Mouse (Mus musculus) gastrocnemius, postnatal 36 days (tissue): ENCODE results near the gene Tmod4. TPM values are rescaled to one million over a fixed set of nuclear protein-coding genes. Genes with fewer than 3 reads are reported as not detected.

Experiments
- DNase-seq, 2 experiments: peaks; one replicate each; pipeline ENCODE4 v3.0.0; 2022
- intact Hi-C: fragments of 180-260 bp; cut with DNase I; formaldehyde crosslinking; loops from one replicate; pipeline ENCODE4 v1.15.1; 2025
- microRNA-seq, 2 experiments: library from miRNA; unstranded; fragments of <30 nt; microRNA quantifications; one replicate each; pipeline ENCODE4 v1.2.0; 2021
- total RNA-seq, 2 experiments: library from RNA; stranded (reverse); gene quantifications; 2 replicates each; pipeline ENCODE4 v1.2.3; 2021

Gene Tmod4
- total RNA-seq, 2 experiments from 2014 or later = 623 to 679 TPM

GRCm38 (mm10) chr3:95164840-95165239 lies 40.6 kb downstream of the Tmod4 start:
- DNase-seq = no peak
- intact Hi-C loops = no loop called here

DNA sequence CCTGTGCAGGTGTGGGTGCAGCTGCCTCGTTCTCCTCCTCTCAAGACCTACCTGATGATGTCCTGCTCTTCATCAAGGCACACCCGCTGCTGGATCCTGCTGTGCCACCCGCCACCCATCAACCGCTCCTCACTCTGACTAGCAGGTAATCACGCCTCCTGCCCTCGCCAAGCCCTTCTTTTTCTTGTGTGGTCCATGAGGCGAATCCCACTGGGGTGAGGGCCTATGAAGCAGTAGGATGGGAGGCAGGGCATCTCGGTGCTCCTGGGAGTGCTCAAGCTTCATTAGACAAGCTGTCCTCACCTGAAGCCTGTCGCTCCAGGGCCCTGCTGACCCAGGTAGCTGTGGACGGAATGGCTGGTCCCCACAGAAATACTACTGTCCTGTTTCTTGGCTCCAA lies 45.7 kb downstream of the Tmod4 start:
- intact Hi-C loops = loop anchor here (5.0 kb wide), 1 partner anchor 33 kb away; no protein-coding TSS in a partner anchor
- DNase-seq = no peak

DNA sequence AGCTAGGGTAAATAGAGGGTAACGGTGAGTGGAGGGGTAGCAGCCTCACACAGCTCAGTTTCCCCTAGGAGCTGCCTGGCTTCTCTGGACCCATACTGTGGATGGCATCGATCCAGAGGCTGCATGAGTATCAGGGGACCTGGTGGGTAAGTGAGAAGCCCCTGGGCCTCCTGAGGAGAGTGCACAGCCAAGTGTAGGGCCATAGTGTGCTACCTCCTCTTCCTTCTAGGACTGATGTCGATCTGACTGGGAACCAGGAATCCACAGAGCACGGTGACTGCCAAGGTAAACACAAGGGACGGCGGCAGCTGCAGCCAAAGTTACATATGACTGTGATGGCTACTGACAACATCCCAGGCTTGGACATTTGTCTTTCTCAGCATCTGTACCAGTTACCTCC lies 46.8 kb downstream of the Tmod4 start:
- DNase-seq = no peak
- intact Hi-C loops = loop anchor here (5.0 kb wide), 1 partner anchor 34 kb away; no protein-coding TSS in a partner anchor

DNA sequence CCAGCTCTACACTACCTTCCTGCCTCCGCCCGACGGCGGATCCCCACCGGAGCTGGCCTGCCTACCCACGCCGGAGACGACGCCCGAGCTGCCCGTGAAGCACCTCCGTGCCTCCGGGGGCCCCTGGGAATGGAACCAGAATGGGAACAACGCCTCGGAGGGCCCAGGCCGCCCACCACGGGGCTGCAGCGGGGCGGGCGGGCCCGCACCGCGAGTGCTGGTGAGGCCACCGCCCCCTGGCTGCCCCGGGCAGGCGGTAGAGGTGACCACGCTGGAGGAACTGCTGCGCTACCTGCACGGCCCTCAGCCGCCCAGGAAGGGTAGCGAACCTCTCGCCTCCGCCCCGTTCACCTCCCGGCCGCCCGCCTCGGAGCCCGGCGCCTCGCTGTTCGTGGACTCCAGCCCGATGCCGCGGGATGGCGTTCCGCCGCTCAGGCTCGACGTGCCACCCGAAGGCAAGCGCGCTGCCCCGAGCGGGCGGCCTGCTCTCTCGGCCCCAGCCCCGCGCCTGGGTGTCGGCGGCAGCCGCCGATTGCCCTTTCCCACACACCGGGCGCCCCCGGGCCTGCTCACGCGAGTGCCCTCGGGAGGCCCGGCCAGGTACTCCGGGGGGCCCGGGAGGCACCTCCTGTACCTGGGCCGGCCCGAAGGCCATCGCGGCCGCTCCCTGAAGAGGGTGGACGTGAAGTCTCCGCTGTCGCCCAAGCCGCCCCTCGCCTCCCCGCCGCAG lies 48.4 kb downstream of the Tmod4 start:
- intact Hi-C loops = loop anchor here (5.0 kb wide), 1 partner anchor 35 kb away; no protein-coding TSS in a partner anchor
- no peak for DNase-seq

DNA sequence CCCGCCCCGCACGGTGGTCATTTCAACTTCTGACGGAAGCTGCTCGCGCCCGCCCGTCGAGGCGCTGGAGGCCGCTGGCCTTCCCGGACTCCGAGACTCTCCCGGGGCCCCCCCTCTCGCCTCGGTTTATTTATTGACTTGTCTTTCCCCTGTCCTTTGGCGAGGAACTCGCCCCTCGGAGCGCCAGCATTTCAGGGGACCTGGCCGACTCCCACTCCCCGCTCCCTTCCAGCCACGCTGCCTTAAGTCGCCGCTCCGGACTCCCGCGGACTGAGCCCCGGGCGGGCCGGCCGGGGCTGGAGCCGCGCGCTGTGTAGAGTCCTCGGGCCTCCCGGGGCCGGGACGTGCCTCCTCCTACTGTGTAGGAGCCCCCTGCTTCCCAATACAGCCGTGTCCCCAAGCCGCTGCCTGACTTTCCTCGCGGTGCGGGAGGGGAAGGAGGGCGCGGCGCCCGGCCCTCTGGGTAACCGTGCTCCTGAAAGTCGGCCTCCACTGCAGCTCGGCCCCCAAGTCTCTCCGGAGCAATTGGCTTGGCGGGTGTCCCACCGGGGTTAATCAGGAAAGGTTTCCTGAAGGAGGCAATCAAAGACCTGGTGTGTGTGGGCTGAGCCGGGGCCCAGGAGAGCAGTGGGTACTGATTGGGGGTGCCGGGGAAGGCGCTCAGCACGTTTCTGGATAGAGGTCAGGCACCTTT lies 49.1 kb downstream of the Tmod4 start:
- intact Hi-C loops = loop anchor here (5.0 kb wide), 1 partner anchor 36 kb away; no protein-coding TSS in a partner anchor
- no peak for DNase-seq

DNA sequence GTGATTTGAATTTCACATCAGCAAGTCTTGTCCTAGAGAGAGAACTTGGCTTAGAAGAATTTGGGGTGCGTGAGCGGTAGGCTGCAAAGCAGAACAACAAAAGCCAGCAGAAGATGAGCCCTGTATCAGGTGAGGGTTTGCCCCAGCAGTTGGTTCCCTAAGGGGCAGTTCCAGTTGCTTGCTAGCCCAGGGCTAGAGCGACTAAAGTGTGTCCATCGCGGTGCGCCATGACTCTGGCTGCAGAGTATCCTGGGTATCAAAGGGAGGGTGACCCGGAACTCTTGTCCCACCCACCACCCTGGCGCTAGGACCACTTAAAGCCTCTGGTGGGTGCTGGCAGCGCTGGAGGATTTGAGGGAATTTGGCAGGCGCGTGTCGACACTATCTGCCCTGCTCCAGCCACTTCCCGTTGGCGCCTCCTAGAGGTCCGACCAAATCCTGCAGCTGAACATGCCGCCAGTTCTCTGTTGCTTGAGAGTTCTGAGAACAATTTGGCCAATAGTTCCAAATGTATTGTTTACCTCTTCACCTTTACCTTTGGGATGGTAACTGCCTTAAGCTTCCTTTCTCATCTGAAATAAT lies 49.8 kb downstream of the Tmod4 start:
- intact Hi-C loops = loop anchor here (5.0 kb wide), 1 partner anchor 37 kb away; no protein-coding TSS in a partner anchor

GRCm38 (mm10) chr3:95176500-95176899 lies 52.2 kb downstream of the Tmod4 start:
- DNase-seq = no peak
- intact Hi-C loops = no loop called here

More for the DNA sequence above, 49.8 kb downstream of the Tmod4 start:
- DNase-seq = peak; percentile 85 to 87

GRCm38 (mm10) chr3:95177583-95177982 lies 53.3 kb downstream of the Tmod4 start:
- intact Hi-C loops = no loop called here
- DNase-seq = no peak

Small RNA genes within 50 kb of the gene (microRNA-seq; reads per million reads assigned to microRNA genes)
- gene Mir8099-1 = 0 reads per million in 2 experiments

Other genes starting within 250 kb of the Tmod4 start
- 100 to 1,000 TPM; 189 to 190 TPM for gene Psmb4, start 237.5 kb upstream of the Tmod4 start, total RNA-seq
- 10 to 100 TPM in 1 of 2 experiments, 1 to 10 TPM in 1; 8.2 to 17.1 TPM for gene Selenbp1, start 191.4 kb upstream of the Tmod4 start, total RNA-seq
- 1 to 10 TPM; 3.8 to 5.7 TPM for gene Rfx5, start 170.4 kb upstream of the Tmod4 start, total RNA-seq
- 10 to 100 TPM; 18.6 to 19.6 TPM for gene Pi4kb, start 149.7 kb upstream of the Tmod4 start, total RNA-seq
- 10 to 100 TPM in 1 of 2 experiments, 1 to 10 TPM in 1; 9.5 to 11.7 TPM for gene Zfp687, start 109.0 kb upstream of the Tmod4 start, total RNA-seq
- gene Psmd4, start 81.9 kb upstream of the Tmod4 start, total RNA-seq = 100 to 1,000 TPM; 178 to 188 TPM
- 10 to 100 TPM; 20.2 to 24.8 TPM for gene Pip5k1a, start 17.5 kb upstream of the Tmod4 start, total RNA-seq
- gene Vps72, start 13.5 kb upstream of the Tmod4 start, total RNA-seq = 10 to 100 TPM; 39.4 to 47.9 TPM
- gene Scnm1, start 9.5 kb downstream of the Tmod4 start, total RNA-seq = 10 to 100 TPM; 21.7 to 27.3 TPM
- 1 to 10 TPM; 6.4 to 8.2 TPM for gene Lysmd1, start 9.6 kb downstream of the Tmod4 start, total RNA-seq
- under 1 TPM; 0.38 to 0.69 TPM for gene Tnfaip8l2, start 17.9 kb downstream of the Tmod4 start, total RNA-seq
- gene Sema6c, start 36.0 kb downstream of the Tmod4 start, total RNA-seq = 10 to 100 TPM; 96.3 to 98.2 TPM
- 1 to 10 TPM; 6.6 to 8.0 TPM for gene Gabpb2, start 93.4 kb downstream of the Tmod4 start, total RNA-seq
- gene Cdc42se1, start 104.3 kb downstream of the Tmod4 start, total RNA-seq = 10 to 100 TPM; 14.2 to 18.4 TPM
- 10 to 100 TPM; 48.5 to 63.2 TPM for gene Mllt11, start 107.7 kb downstream of the Tmod4 start, total RNA-seq
- gene Gm128, start 117.1 kb downstream of the Tmod4 start, total RNA-seq = not detected
- gene Bnipl, start 126.7 kb downstream of the Tmod4 start, total RNA-seq = not detected
- 10 to 100 TPM; 21.3 to 23.8 TPM for gene Mindy1, start 156.9 kb downstream of the Tmod4 start, total RNA-seq
- gene Prune1, start 157.6 kb downstream of the Tmod4 start, total RNA-seq = 10 to 100 TPM; 39.4 to 45.5 TPM
- gene Anxa9, start 182.7 kb downstream of the Tmod4 start, total RNA-seq = under 1 TPM in 1 of 2 experiments, not detected in 1; 0.64 TPM
- gene Cers2, start 190.3 kb downstream of the Tmod4 start, total RNA-seq = 10 to 100 TPM; 15.9 to 23.3 TPM
- gene Setdb1, start 232.7 kb downstream of the Tmod4 start, total RNA-seq = 10 to 100 TPM in 1 of 2 experiments, 1 to 10 TPM in 1; 9.5 to 10.5 TPM